Mouse (Mus musculus): ENCODE results near the gene Naa16.

The Naa16 gene

DNA sequence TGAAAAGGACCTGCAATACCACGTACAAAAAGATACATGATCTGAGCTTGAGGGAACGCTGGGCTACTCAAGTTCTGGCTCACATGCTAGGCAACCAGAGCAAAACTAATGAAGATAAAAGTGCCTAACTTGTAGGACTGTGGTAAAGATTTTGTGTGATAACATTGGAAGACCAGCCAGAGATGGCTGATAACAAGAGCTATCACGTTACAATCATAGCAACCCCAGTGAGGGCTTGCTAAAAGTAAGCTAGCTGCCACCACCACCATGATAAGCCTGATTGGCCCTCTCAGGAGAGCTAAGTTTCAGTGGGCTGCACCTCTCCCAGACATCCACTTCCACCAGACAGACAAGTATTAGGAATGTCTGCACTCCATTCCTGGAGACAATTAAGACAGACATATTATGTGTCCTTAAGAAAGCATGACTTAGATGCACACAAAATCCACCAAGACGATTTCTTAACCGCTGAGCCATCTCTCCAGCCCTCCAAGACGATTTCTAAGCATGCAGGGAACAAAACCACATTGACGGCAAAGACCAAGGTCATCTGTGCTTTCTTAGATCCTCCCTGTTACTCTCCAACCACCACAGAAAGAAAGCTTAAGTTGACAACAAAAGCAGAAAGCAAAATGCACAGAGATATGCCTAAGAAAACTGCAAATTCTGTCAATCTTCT, 92.1 kb downstream of the Naa16 start:
- no peak for DNase-seq (ENCODE audit: low read depth, low spot score)

DNA sequence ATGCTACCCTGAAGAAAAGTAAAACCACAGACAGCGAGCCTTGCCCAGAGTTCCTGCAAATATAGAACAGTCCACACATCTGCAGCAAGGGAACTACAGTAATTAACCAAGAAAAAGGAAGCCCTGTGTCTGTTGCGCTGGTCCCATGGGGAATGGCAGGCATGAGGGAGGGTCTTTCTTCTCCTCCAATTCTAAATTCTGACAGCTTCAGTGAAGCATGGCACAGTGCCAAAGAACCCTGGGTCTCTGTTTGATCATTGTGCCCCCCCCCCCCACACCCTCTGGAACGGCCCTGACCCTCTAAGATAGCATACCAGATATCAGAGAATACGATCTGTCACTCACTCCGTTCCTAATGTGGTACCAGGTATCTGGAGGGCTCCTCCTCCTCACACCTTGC, 93.7 kb downstream of the Naa16 start:
- DNase-seq (ENCODE audit: low read depth, low spot score), result no peak

DNA sequence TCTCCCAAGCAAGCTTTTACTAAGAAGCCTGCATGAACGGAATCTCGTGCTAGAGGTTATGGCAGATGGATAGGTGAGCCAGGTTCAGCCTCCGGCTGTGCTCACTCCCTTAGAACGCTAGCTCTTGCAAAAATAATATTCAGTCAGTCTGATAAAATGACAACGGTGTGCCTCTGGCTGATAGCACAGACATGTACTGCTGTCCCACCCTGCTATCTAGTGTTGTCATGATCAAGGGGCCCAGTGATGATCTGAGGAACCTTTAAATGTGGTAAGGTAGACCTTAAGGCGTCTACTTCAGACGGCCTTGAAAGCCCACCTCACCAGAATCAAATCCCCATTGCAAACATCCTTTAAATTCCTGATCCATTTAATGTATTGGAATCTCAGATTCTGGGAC, 94.4 kb downstream of the Naa16 start:
- no peak for DNase-seq (ENCODE audit: low read depth, low spot score)

DNA sequence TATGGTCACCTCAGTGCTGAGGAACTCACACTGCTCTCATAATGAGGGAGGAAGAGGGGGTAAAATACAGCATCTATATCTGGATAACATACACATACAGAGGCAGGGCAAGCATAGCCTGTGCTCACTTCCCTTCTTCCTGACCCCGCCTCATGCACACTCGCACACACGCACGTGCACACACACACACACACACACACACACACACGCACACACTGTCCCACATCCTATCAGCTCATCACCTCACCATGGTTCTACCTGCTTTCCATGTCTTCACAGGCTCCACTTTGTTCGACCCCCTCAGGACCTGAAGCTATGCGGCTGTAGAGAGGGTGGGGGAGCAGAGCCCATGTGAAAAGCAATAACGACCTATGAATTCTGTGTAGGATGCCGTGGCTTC, 95.0 kb downstream of the Naa16 start:
- DNase-seq (ENCODE audit: low read depth, low spot score), result no peak

DNA sequence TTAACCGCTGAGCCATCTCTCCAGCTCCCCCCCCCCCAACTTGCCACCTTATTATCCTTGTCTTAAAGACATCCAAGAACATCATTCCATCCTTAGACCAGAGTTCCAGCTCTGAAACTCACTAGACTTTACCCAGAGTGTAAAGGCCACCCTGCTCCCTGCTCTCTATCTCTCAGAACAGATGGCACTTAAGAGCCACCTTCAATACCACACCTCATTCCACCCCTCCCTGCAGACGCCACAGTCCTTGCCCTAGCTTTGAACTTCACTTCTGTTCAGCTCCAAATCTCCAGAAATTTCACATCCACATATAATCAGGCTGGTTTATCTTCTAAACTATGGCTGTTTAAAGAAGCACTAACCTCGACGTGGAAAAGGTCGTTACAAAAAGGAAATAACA, 95.6 kb downstream of the Naa16 start:
- DNase-seq (ENCODE audit: low read depth, low spot score), result no peak

DNA sequence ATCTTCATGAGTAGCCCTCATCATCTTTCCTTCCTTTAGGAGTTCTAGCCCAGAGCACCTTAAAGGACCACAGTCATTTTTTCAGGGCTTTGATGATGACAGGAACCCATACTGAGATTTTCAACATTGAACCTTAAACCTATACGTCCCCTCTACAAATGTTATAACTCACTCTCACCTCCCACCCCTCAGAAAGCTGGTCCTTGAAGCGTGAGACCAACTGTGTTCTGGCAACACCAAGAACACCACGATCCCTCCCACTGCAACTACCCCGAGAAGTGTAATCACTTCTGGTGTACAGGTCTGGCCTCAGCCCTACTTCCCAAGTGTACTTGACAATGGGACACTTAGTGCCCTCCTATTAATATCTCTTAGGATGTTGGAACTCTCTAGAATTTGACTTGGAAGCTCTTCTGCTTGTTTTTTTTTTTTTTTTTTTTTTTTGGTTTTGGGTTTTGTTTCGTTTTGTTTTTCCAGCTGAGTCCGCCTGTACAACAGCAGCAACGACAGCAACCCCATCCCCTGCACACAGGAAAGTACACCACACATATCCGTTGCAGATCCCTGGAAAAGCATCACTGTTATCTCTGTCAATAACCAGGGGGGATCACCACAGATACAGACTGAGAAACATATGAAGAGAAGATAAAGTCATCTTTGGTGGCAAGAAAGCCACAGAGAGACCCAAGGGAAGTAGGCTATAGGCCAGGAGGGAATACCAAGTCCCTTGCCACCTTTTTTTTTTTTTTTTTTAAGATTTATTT, 96.3 kb downstream of the Naa16 start:
- no peak for DNase-seq (ENCODE audit: low read depth, low spot score)

DNA sequence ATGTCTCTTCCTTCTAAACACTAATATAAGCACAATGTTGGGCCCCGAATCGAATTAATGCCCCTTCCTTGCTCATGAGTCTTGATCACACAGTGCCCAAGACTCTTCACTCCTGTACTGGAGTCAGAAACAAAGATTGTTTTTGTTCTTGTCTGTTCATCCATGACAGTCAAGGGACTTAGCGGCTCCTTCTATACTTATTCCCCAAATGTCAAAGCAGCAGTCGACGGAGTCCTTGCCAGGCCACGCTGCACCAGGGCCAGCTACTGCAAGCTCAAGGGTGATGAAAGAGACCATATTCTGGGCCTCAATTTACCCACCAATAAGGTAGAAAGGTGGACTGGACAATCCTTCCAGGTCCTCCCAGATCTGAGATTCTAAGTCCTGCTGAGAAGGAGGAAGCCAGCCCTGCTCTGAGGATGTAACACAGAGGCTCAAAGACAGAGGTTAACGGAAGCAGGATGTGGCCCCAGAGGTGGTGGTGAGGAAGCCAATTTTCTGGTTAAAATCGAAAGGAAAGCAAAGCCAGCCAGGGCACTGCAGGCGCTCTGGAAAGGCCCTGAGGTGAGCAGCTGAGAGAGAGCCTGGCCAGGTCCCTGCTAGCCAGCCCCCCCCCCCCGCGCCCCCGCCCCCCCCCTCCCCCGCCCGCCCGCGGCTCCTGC, 97.3 kb downstream of the Naa16 start:
- DNase-seq (ENCODE audit: low read depth, low spot score), result no peak

DNA sequence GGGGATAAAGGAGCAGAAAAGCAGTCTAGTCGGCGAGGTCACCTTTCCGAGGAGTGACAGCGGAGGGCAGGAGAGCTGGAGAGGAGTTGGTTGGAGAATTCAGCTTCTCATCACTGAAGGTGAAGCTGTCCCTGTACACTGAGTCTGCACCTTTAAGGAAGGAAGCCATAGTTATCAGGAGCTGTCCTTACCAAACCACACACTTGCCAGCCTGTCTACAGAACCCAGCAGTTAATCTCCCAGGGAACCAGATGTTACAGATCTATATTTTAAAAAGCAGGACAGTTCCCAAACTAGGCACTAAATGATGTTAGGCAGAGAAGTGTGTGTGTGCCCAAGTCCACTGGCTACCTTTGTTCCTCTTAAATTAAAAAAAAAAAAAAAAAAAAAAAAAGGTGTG, 98.9 kb downstream of the Naa16 start:
- no peak for DNase-seq (ENCODE audit: low read depth, low spot score)

DNA sequence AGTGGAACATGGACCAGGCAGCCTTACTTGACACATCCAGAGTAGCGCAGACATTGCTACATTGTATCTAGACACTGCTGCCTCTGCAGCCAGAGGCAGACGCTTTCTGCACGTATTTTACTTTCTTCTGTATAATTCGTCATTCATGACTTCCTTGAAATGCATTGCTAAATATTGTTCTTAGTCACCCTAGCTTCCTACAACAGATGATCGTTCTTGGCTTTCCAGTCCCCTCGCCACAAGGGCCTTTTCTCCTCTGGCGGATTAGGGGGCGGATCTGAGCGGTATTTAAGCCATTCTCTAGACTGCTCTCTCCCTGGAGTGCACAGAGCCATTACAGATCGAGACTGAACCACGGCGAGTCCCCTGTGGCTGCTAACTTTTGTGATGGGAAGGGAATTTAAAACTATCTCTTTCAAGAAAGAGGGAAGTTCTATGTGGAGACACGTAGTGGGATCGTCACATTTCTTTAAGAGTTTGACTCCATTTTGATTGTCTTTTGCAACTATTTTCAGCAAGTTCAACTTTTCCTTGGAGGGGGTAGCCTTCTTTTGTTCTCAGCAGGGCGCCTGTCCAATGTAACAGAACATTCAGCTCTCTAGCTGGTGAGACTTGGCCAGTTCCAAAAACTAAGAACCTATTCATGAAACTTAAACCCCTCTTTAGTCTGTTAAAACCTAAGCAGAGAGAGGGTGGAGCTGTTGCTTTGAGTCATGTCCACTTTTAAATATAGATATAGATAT, 99.7 kb downstream of the Naa16 start:
- DNase-seq (ENCODE audit: low read depth, low spot score), result no peak

DNA sequence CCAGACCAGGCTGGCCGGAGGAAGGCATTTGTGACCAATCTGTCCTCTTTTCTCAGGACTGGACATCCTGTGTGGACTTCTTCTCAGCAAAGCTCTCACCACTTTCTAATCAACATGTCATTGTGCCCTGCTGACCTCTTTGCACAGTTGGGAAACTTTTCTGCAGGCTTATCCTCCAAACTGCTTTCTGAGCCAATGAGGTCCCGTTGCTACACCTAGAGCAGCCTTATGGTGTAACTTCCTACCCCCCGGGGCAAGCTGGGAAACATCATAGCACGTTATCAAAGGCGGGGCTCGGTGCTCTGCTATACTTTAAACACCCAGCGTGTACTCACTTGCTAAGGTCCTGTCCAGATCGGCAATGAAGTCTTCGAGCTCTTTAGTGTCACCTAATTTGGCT, 100.7 kb downstream of the Naa16 start:
- no peak for DNase-seq (ENCODE audit: low read depth, low spot score)

DNA sequence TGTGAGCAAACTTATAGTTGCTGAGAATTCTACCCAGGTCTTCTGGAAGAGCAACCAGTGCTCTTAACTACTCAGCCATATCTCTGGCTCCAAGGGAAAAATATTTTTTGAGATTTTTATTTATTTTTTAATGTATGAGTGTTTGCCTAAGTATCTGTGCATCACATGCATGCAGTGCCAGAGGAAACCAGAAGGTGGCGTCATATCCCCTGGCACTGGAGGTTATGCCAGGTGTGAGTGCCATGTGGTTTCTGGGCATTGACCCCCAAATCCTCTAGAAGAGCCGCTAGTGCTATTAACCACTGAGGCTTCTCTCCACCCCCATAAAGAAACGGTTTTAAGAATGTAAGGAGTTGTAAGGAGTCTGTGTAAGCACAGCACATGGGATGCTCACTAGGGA, 102.3 kb downstream of the Naa16 start:
- DNase-seq (ENCODE audit: low read depth, low spot score), result no peak

DNA sequence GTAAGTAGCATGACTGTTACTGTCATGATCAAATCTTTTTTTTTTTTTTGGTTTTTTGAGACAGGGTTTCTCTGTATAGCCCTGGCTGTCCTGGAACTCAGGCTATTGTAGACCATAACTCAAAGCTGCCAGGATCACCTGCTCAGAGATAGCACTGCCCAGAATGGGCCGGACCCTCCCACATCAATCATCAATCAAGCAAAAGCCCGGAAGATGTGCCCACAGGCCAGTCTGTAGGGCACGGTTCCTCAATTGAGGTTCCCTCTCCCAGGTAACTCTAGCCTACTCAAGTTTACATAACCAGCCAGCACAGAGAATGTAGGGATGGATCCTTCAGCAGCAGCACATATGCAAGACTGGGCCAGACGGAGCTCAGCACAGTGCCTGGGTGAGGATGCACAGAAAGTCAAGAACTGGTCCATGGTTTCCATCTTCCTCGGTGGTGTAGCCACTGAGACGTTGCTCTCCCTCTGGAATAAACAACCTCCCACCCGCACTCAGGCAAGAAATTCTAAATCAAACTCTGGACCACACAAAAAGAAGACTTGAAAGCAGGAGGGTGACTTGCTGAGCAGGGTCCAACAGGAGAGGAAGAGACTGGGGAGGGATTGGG, 103.2 kb downstream of the Naa16 start:
- no peak for DNase-seq (ENCODE audit: low read depth, low spot score)

DNA sequence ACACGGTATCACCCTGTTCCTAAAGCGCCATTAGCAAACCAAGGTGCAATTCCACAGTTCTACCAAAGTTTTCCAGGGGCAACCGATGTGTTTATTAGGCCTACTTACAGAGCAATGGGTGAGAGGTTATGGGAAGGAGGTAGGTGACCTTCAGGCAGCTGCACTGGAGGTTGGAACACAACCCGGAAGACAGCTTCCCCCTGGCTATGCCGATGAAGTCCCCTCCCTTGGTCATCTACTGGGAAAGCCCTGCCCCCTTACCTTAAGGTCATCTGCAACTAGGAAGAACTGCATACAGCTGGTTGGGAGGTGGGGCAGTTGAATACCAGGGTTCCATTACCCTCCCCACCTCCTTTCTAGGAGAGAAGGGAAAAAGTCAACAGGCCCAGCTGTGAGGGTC, 105.0 kb downstream of the Naa16 start:
- no peak for DNase-seq (ENCODE audit: low read depth, low spot score)

DNA sequence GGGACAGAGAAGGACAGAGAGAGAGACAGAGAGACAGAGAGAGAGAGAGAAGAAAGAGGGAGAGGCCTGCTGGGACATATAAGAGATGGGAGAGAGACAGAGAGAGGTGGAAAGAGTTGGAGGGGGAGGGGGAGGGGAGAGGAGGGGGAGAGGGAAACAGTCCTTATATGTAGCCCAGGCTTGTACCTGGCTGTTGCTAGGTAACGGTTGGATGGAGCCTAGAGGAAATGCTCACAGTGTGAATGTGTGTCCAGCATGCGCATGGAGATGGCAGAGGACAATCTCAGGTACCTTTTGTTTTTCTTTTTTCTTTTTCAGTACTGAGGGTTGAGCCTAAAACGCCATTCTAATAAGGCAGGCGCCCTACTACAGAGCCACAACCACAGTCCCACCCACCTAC, 106.0 kb downstream of the Naa16 start:
- no peak for DNase-seq (ENCODE audit: low read depth, low spot score)

DNA sequence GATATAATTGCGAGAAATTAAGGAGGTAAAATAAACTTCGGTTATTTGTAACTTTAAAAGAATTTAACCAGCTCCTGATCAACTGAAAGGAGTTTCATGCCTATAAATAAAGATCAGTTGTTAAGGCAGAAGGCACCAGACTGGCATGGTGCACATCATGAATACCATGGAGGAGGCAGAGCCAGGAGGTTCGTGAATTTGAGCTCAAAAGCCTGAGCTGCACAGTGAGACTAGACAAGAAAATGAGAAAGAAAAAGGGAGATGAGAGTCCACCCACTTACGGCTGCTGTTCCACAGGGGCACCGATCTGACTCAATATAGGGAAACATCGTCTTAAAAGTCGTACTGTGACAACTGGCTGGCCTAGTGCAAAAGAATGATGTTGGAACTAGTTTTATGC, 106.6 kb downstream of the Naa16 start:
- no peak for DNase-seq (ENCODE audit: low read depth, low spot score)

DNA sequence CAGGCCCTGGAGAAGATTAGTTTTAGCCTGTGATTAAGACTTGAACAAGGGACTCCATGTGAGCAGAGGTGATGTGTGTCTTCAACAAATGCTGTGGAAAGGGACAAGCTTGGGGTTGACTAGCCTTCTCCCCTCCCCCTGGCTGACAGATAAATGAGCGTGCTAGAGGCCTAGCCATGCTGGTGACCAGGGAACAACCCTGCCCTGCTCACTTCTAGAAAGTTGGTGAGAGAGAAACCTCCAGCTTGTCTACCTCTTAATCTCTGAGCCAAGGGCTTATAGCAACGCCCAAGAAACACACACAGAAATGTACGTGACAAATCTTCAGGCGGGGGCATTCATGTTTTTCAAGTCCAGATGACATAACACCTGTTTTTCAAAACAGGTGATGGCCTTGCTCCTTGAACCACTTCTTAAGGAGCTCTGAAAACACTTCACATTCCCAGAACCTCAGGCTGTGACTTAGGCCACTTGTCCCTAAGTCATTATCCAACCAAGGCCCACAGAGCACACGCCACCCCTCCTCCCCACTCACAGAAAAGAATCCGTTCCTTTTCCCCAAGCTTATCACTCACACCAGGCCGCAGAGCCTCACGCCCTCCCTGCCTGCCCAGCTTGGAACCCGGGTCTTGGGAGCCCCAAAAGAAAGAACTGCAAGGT, 108.6 kb downstream of the Naa16 start:
- DNase-seq (ENCODE audit: low read depth, low spot score), result no peak

DNA sequence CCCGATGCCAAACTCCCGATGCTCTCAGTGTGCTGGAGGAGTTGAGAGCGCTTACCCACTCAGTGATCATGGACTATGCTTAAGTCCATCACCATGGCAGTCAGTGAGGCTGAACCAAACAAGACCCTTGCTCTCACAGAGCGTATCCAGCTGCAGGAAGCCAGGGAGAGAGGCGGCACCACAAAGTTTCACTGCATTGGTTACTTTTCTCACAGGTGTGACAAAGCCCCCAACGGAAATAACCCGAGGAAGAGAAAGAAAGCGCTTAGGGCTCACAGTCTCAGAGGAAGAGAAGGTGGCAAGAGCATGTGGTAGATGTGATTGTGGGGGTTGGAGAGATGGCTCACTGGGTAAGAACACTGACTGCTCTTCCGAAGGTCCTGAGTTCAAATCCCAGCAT, 110.1 kb downstream of the Naa16 start:
- no peak for DNase-seq (ENCODE audit: low read depth, low spot score)

DNA sequence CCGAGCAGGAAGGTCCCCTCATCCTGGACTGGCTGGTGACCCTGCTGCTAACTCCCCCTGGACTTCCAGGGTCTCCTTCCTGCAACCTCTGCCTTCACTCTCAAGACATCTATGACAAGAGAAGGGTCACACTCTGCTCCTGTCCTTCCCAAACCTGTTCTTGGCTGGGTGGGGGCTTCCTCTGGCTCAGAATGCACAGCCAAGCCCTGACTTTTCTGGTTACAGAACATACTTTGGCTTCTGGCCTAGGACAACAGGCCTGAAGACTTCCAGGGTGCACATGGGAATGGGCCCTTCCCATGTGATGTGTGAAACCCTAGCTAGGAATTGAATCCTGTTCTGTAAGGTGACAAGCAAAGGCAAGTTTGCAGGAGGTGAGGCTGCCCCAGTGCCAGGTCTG, 111.1 kb downstream of the Naa16 start:
- DNase-seq (ENCODE audit: low read depth, low spot score), result no peak

DNA sequence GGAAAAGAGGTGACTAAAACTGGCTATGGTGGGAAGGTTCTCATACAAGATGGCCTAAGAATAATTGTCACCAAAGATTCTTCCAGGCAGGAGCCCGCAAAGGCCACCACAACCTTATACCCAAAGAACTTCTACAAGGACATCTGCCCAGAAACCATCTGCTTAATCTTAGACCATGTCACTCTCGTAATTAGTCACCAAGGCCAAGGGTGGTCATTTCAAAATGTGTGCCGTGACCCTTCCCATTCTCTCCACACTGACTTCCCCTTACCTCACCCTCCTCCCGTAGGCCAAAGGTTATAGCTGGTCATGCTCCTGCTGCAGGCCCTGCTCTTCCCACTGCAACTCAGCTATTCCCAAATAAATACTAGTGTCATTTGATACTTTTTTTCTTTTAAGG, 111.7 kb downstream of the Naa16 start:
- no peak for DNase-seq (ENCODE audit: low read depth, low spot score)

DNA sequence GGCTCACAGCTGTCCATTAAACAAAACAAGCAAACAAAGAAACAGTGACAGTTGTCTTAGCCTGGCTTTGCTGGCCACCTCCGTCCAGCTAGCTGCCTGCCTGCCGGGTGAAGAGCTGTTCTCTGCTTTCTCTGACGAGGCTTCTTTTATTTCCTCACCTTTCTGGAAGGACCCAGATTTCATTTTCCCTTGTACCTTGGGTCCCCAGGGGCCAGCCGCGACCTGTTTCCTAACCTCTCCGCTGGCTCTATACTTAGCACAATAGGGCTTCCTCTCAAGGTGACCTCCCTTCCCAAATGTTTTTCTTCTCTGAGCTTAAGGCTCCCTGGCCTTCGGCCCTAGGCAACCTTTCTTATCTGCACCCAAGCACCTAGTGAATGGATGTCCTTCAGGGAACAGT, 112.7 kb downstream of the Naa16 start:
- DNase-seq (ENCODE audit: low read depth, low spot score), result no peak

DNA sequence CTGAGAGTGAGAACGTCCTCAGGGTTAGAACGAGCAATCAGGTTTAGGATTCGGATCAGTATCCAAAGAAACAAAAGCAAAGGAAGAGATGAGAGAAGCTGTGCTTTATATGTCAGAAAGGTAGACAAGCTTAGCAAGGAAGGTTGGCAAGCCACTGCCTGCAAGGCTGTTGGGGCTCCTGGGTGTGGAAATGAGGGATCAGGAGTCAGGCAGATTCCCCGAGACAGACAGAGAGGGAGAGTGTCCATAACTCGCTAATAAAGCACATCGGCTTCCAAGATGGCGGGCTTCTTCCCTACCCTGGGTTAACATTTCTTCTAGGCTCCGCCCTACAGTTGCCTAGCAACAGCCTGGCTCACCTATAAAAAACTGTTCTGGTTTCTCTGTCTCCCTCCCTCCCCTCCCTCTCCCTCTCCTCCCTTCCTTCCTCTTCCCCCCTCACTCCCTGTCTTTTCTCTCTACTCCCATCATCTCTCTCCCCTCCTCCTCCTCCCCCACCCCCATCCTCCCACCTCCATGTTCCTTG, 114.6 kb downstream of the Naa16 start:
- no peak for DNase-seq (ENCODE audit: low read depth, low spot score)

All from brain, embryonic 18.5 days (tissue).